Mouse (Mus musculus): Measurements from ENCODE around the gene Pitpnc1. TPM values are rescaled to one million over a fixed set of nuclear protein-coding genes. Genes with fewer than 3 reads are reported as not detected.

Gene Pitpnc1
- total RNA-seq, 4 experiments from 2014 or later, result 69.0 to 82.6 (median 74.0) TPM

- DNase-seq (ENCODE audit: low spot score), result no peak
These were observed 138.2 kb downstream of the Pitpnc1 start for GRCm38 (mm10) chr11:107332332-107332731.

- DNase-seq (ENCODE audit: low spot score), result no peak
These were observed 139.1 kb downstream of the Pitpnc1 start for GRCm38 (mm10) chr11:107331425-107331824.

DNA sequence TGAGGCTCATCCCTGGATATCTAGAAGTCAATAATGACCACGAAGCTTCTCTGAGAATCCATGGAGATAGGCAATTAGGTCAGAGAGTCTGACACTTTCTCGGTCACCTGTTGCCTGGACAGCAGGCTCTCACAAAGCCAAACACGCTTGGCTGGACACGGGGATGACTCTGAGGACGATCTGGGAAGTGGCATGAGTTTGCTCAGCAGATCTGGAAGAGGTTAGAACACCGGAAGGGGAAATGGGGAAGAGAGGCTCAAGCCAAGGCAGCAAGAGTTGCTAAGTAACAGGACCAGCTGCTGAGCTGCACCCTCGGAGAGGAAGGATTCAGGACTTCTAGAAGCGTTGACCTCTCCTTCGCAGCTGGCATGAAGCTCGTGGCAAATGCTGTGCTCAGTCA lies 143.2 kb downstream of the Pitpnc1 start:
- peak; percentile 62 for DNase-seq (ENCODE audit: low spot score)

- DNase-seq (ENCODE audit: low spot score), result no peak
These were observed 144.5 kb downstream of the Pitpnc1 start for GRCm38 (mm10) chr11:107325739-107326725.

DNA sequence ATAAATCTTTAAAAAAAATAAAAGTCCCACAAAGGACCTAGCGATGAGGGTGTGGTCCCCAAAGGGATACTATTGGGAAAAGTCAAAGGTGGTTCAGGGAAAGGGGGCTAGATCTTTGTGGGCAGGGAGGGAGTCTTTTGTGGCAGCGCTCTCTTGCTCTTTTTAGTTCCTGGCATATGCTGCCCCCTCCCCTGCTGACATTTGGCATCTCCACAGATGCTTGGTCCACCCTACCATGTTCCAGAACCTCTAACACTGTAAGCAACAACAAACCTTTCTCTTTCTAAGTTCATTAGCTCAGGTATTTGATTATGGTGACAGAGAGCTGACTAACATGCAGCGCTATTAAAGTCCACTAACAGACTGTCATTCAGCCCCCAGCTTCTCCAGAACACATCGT lies 145.3 kb downstream of the Pitpnc1 start:
- no peak for DNase-seq (ENCODE audit: low spot score)

DNA sequence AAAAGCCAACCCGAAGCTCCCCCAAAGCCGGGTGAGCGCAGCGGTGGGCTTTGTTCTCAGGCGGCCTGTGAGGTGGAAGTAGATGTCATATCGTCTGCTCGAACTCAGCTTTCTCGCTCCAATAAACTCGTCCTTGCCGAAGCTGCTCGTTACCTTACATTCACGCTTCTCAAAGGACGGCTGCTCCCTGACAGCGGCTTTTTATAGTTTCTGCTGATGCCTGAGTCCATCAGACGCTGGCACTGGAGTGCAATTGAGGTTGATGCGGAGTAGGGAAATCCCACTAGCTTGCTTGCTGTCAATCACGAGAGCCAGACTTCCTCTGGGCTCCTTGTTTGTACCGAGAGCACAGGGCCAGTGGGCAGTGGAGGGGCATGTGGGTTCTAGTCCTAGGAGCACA lies 147.3 kb downstream of the Pitpnc1 start:
- DNase-seq (ENCODE audit: low spot score), result no peak

GRCm38 (mm10) chr11:107322226-107322625 lies 148.3 kb downstream of the Pitpnc1 start:
- DNase-seq (ENCODE audit: low spot score), result no peak

DNA sequence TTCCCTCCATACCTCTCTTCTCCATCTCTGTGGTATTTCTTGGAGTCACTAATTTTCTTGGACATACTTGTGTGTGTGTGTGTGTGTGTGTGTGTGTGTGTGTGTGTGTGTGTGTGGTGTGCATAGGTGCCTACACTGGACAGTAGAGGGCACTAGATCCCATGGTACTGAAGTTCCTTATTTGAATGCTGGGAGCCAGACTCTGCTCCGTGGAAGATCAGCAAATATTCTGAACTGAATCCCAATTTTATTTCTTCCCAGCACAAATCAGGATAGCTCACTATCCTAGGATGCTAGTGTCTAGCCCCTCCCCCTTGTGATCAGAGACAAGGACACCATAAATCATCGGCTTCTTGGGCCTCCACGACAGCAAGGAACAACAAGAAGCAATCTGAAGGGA lies 148.7 kb downstream of the Pitpnc1 start:
- DNase-seq (ENCODE audit: low spot score), result no peak

DNA sequence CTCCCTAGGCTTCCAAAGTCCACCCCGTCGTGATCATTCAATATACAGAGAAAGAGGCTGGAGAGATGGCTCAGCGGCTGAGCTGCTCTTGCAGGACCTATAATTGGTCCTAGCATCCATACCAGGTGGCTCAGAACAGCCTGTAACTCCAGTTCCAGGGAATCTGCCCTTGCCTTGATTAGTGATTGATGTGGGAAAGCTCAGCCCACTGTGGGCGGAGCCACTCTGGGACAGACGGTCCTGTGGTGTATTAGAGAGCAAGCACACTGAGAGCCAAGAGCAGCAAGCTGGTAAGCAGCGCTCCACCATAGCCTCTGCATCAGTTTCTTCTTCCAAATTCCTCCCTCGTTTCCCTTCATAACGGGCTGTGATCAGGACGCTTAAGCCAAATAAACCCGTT lies 150.6 kb downstream of the Pitpnc1 start:
- no peak for DNase-seq (ENCODE audit: low spot score)

GRCm38 (mm10) chr11:107317653-107318281 lies 152.7 kb downstream of the Pitpnc1 start:
- DNase-seq (ENCODE audit: low spot score), result no peak

DNA sequence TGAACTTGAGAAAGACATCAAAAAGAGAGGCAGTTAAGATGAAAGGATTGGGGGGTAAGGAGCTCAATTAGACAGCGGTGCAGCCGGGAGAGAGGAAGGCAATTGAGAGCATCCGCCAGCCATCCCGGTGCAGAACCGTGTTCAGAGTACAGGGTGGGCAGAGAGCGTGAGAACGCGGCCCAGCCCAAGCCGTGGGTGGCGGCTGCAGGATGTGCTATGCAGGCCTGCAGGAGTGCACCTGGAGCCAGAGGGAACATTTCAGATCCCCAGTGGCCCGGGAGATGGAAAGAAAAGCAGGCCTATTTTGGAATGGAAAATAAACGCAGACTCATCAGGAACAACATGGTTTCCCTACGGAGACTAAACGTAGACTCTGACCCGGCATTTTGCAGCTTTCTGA lies 155.0 kb downstream of the Pitpnc1 start:
- DNase-seq (ENCODE audit: low spot score), result no peak

- DNase-seq (ENCODE audit: low spot score), result no peak
These were observed 160.0 kb downstream of the Pitpnc1 start for GRCm38 (mm10) chr11:107310338-107311121.

GRCm38 (mm10) chr11:107306170-107306569 lies 164.3 kb downstream of the Pitpnc1 start:
- no peak for DNase-seq (ENCODE audit: low spot score)

- no peak for DNase-seq (ENCODE audit: low spot score)
These were observed 168.4 kb downstream of the Pitpnc1 start for GRCm38 (mm10) chr11:107302141-107302540.

DNA sequence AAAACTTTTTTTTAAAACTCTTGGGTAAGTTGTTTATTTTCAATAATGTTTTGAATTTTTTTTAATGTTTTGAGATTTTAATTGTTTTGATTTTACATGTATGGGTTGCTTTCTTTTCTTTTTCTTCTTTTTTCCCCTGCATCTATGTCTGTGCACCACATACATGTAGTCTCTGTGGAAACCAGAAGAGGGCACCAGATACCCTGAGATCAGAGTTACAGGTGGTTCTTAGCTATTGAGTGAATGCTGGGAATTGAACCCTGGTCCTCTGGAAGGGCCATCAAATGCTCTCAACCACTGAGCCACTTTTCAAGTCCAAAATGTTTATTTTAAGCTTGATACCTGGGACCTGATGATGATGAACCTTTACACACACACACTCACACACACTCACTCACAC lies 170.3 kb downstream of the Pitpnc1 start:
- DNase-seq (ENCODE audit: low spot score), result no peak

GRCm38 (mm10) chr11:107299511-107300120 lies 170.9 kb downstream of the Pitpnc1 start:
- no peak for DNase-seq (ENCODE audit: low spot score)

DNA sequence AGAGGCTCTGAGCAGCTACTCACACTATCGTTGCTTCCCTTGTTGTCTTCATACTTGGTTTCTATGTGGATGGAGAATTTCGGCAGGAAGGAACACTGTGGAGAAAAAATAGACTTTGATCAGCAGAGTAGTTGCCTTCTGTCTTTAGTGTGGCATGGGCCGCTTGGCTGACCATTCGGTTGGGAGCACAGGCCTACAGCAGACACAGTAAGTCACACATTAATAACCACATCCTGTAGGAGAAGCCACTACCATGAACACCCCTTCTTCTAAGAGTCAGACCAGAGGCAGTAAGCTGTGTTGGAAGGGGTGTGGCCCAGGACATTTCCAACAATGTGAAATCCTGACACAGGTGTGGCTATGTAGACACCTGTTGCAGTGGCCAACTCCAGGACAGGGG lies 174.3 kb downstream of the Pitpnc1 start:
- no peak for DNase-seq (ENCODE audit: low spot score)

GRCm38 (mm10) chr11:107292036-107292435 lies 178.5 kb downstream of the Pitpnc1 start:
- DNase-seq (ENCODE audit: low spot score), result no peak

DNA sequence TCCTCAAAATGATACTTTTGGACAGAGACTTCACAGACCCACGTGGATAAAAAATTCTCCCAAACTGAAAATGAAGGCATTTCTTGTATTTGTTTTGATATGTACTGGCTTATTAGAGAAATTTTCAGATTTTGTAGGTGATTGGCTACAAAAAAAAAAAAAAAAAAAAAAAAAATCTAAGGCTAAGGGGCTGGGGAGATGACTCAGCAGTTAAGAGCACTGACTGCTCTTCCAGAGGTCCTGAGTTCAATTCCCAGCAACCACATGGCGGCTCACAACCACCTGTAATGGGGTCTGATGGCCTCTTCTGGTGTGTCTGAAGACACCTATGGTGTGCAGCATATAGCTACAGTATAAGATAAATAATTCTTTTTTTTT lies 182.3 kb downstream of the Pitpnc1 start:
- DNase-seq (ENCODE audit: low spot score), result no peak

DNA sequence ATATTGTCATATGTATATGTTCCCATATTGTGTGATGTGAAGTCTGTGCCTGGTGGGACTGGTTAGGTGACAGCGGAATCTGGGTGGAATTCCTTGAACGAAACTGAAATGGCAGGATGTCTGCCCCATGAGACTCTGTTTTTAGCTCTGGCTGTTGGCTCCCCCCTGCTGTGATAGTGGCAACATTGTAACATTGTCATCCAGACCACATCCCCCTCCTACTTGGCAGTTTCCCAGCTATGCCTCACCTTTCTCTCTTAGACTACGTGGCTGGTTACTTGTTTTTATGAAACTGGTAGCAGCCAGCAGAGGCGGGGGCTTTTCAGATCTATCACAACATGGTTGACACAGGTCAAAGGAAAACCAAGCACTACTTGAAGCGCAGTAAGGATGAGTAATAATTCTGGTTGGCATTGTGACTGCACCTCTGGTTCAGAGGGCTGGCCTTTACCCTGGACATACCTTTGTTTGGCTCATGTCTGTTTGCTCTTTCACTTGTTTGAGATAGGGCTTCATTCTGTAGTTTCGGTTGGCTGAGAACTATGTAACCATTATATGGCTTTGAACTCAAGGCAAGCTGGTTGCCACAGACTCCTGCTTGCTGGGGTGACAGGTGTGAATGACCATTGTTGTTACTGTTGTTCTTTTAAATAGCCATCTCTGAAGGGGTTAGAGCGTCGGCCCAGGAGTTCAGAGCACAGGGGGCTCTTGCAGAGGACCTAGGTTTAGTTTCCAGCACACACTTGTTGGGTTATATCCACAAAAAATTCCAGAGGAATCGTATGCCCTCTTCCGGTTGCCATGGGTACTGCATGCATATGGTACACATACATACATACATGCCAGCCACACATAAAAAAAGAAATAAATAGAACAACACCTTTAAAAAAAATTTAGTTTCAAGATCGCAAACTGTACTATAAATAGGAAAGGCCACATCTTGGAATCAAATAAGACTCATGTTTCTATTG lies 183.0 kb downstream of the Pitpnc1 start:
- DNase-seq (ENCODE audit: low spot score), result no peak

GRCm38 (mm10) chr11:107285731-107286130 lies 184.8 kb downstream of the Pitpnc1 start:
- DNase-seq (ENCODE audit: low spot score), result no peak
